Mouse (Mus musculus): ENCODE measurements around the gene Glt1d1. TPM values are rescaled to one million over a fixed set of nuclear protein-coding genes. Genes with fewer than 3 reads are reported as not detected.

Gene Glt1d1
- polyA plus RNA-seq, 1 experiment from 2014 or later: 0.04 TPM

DNA sequence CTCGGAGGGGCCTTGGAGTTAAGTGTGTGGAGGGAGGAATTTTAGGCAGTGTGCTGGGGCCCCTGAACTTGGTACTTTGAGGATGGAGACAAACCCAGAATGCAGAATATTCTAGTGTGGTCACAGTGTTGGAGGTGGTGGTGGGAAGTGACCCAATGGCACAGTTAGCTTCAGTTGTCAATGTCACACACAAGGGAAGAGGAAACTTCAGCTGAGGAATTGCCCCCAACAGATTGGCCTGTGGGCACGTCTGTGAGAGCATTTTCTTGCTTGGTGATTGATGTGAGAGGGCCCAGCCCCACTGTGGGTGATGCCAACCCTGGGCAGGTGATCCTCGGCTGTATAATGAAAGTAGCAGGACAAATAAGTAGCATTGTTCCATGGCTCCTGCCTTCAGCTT lies 13.2 kb upstream of the Glt1d1 start:
- Histone ChIP-seq H3K9me3 (replicated peaks; ENCODE audit: control insufficient read depth, low read length) (no peaks in the 10 kb centered on the region), H3K36me3 (ENCODE audit: control insufficient read depth, insufficient read depth, low read length) (no peaks in the 10 kb centered on the region), H3K4me1 (ENCODE audit: control insufficient read depth, insufficient read depth, low read length) (peaks cover 19% of the 10 kb centered on the region), H3K27me3 (ENCODE audit: control insufficient read depth, insufficient read depth, low read length) (no peaks in the 10 kb centered on the region), H3K4me3 (ENCODE audit: low read depth, low read length) (no peak overlapping the region), H3K27ac (ENCODE audit: low read depth, low read length) (no peak overlapping the region), H3K4me2 (no peak overlapping the region), H3K9ac (ENCODE audit: low read depth, low read length) (no peak overlapping the region)
- ATAC-seq (replicated peaks; ENCODE audit: insufficient number of reproducible peaks, low FRiP score, low TSS enrichment): no peak
- 70% methylated on average over 3 of the region's 3 CpGs for WGBS (ENCODE audit: insufficient replicate concordance)

DNA sequence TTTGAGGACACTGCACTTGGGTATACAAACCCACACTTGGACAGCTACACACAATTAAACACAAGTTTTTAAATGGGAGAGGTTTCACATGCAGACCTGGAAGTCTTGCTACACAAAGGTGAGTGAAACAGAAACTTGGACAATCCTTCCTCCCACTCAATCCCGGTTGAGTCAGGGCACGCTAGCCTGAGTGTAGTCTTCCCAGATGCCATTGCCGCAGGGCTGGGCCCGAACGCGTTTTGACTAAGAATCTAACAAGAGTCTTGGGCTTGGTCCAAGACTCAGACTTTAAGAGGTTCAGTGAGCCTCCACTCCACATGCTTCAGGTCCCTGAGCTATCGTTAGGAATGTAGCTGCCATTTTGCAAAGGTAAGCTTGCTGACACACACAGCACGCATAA lies 11.7 kb upstream of the Glt1d1 start:
- Histone ChIP-seq H3K27ac (ENCODE audit: low read depth, low read length) (no peak overlapping the region), H3K4me3 (ENCODE audit: low read depth, low read length) (no peak overlapping the region), H3K36me3 (ENCODE audit: control insufficient read depth, insufficient read depth, low read length) (no peaks in the 10 kb centered on the region), H3K4me1 (ENCODE audit: control insufficient read depth, insufficient read depth, low read length) (peaks cover 11% of the 10 kb centered on the region), H3K9ac (ENCODE audit: low read depth, low read length) (no peak overlapping the region), H3K27me3 (ENCODE audit: control insufficient read depth, insufficient read depth, low read length) (no peaks in the 10 kb centered on the region), H3K9me3 (replicated peaks; ENCODE audit: control insufficient read depth, low read length) (no peaks in the 10 kb centered on the region), H3K4me2 (no peak overlapping the region)
- no peak for ATAC-seq (replicated peaks; ENCODE audit: insufficient number of reproducible peaks, low FRiP score, low TSS enrichment)
- 76% methylated on average over 8 of the region's 8 CpGs for WGBS (ENCODE audit: insufficient replicate concordance)

DNA sequence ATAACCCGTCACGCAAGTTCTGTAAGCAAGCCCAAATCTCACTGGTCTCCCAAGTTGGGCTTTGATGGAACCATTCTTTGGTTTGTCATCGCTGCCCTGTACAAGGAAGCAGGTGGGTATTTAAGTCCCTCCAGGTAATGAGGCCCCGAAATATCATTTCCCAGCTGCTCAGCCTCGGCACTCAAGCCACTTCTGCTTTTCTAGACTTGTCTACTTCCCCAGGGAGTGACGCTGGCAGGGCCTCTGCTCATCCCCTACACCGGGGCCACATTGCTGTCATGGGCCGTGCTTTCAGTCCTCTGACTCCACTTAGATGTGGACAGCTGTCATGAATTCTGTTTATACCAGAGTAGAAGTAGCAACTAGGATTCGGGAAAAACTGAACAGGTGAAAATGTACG lies 11.0 kb upstream of the Glt1d1 start:
- 69% methylated on average over 10 of the region's 10 CpGs for WGBS (ENCODE audit: insufficient replicate concordance)
- H3K4me1 ChIP-seq (ENCODE audit: control insufficient read depth, insufficient read depth, low read length): peaks cover 4% of the 10 kb centered on the region
- no peak for ATAC-seq (replicated peaks; ENCODE audit: insufficient number of reproducible peaks, low FRiP score, low TSS enrichment)

DNA sequence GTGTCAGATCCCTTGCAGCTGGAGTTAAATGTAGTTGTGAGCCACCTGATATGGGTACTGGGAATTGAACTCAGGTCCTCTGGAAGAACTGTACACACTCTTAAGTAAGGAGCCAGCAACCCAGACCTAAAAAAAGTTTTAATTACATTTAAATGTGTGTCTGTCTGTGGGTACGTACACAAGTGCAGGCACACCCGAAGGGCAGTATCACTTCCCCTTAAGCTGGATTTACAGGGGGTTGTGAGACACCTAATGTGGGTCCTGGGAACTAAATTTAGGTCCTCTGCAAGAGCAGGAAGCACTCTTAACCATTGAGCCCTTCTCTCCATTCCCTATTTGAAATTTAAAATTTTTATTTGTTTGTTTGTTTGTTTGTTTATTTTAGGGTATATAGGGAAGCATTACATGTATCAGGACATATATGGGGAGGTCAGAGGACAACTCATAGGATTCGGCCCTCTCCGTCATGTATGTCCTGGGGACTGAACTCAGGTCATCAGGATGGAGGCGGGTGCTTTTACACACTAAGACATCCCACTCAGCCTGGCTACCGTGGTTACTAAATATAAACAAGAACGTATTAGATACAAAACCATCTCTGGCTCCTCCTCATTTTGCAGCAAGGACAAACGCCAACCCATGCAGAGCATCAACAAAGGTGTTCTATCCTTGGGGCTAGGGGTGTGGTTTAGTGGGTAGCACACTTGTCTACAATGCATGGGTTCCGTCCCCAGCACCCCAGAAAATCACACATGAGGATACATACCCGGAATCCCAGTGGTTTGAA lies 7.4 kb upstream of the Glt1d1 start:
- no peaks in the 10 kb centered on the region for H3K36me3 ChIP-seq (ENCODE audit: control insufficient read depth, insufficient read depth, low read length)
- ATAC-seq (replicated peaks; ENCODE audit: insufficient number of reproducible peaks, low FRiP score, low TSS enrichment): no peak
- H3K27ac ChIP-seq (ENCODE audit: low read depth, low read length): no peak overlapping the region
- no peaks in the 10 kb centered on the region for H3K4me1 ChIP-seq (ENCODE audit: control insufficient read depth, insufficient read depth, low read length)
- H3K9me3 ChIP-seq (replicated peaks; ENCODE audit: control insufficient read depth, low read length): no peaks in the 10 kb centered on the region
- H3K27me3 ChIP-seq (ENCODE audit: control insufficient read depth, insufficient read depth, low read length): no peaks in the 10 kb centered on the region
- H3K4me2 ChIP-seq: no peak overlapping the region
- H3K9ac ChIP-seq (ENCODE audit: low read depth, low read length): no peak overlapping the region
- H3K4me3 ChIP-seq (ENCODE audit: low read depth, low read length): no peak overlapping the region
- 71% methylated on average over 10 of the region's 10 CpGs for WGBS (ENCODE audit: insufficient replicate concordance)

More for the DNA sequence above, 11.0 kb upstream of the Glt1d1 start:
- H3K36me3 ChIP-seq (ENCODE audit: control insufficient read depth, insufficient read depth, low read length): no peaks in the 10 kb centered on the region
- H3K4me2 ChIP-seq: no peak overlapping the region
- H3K4me3 ChIP-seq (ENCODE audit: low read depth, low read length): no peak overlapping the region
- no peak overlapping the region for H3K27ac ChIP-seq (ENCODE audit: low read depth, low read length)
- H3K27me3 ChIP-seq (ENCODE audit: control insufficient read depth, insufficient read depth, low read length): no peaks in the 10 kb centered on the region
- no peak overlapping the region for H3K9ac ChIP-seq (ENCODE audit: low read depth, low read length)
- H3K9me3 ChIP-seq (replicated peaks; ENCODE audit: control insufficient read depth, low read length): no peaks in the 10 kb centered on the region

DNA sequence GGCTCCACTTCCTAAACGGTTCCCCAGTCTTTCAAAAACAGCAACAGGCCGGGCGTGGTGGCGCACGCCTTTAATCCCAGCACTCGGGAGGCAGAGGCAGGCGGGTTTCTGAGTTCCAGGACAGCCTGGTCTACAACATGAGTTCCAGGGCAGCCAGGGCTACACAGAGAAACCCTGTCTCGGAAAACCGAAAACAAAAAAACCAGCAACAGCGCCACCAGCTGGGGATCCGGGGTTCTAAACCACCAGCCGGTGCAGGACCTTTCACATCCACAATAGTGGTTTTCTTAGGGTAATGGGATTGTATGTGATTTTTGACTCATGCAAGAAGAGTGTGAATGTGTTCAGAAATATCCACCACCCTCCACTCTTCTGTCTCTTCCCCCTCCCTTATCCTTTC lies 4.8 kb upstream of the Glt1d1 start:
- H3K4me2 ChIP-seq: no peak overlapping the region
- peaks cover 3% of the 10 kb centered on the region; the same call in 1 of the 2 replicates for H3K4me1 ChIP-seq (ENCODE audit: control insufficient read depth, insufficient read depth, low read length)
- ATAC-seq (replicated peaks; ENCODE audit: insufficient number of reproducible peaks, low FRiP score, low TSS enrichment): no peak
- H3K9ac ChIP-seq (ENCODE audit: low read depth, low read length): no peak overlapping the region
- H3K9me3 ChIP-seq (replicated peaks; ENCODE audit: control insufficient read depth, low read length): no peaks in the 10 kb centered on the region
- no peaks in the 10 kb centered on the region for H3K36me3 ChIP-seq (ENCODE audit: control insufficient read depth, insufficient read depth, low read length)
- WGBS (ENCODE audit: insufficient replicate concordance): 81% methylated on average over 12 of the region's 12 CpGs
- H3K4me3 ChIP-seq (ENCODE audit: low read depth, low read length): no peak overlapping the region
- no peak overlapping the region for H3K27ac ChIP-seq (ENCODE audit: low read depth, low read length)
- peaks cover 16% of the 10 kb centered on the region for H3K27me3 ChIP-seq (ENCODE audit: control insufficient read depth, insufficient read depth, low read length)

DNA sequence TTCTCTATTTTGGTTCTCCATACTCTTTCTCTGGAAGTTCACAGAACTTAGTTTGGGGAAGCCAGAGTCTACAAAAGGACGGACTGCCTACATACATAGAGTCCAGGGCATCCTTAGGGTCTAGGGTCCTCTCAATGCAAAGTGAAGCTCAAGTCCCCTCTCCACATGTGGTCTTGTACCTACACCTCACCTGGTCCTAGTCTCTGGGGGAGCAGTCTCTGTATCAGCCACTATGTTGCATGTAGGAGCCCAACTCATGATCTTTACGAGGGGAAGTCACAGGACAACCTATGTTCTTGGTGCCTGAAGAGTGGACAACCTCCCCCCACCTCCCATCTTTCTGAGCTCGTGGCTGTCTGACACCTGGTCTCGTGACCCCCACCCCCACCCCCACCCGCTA lies 391 bp upstream of the Glt1d1 start:
- Histone ChIP-seq H3K4me3 (ENCODE audit: low read depth, low read length) (peak overlapping the region; percentile 48; the same call in 1 of the 2 replicates), H3K9me3 (replicated peaks; ENCODE audit: control insufficient read depth, low read length) (no peaks in the 10 kb centered on the region), H3K9ac (ENCODE audit: low read depth, low read length) (no peak overlapping the region), H3K36me3 (ENCODE audit: control insufficient read depth, insufficient read depth, low read length) (no peaks in the 10 kb centered on the region), H3K4me1 (ENCODE audit: control insufficient read depth, insufficient read depth, low read length) (peaks cover 6% of the 10 kb centered on the region; the same call in 1 of the 2 replicates), H3K27ac (ENCODE audit: low read depth, low read length) (no peak overlapping the region), H3K27me3 (ENCODE audit: control insufficient read depth, insufficient read depth, low read length) (peaks cover 30% of the 10 kb centered on the region), H3K4me2 (peak overlapping the region; percentile 88)
- ATAC-seq (replicated peaks; ENCODE audit: insufficient number of reproducible peaks, low FRiP score, low TSS enrichment): no peak
- WGBS (ENCODE audit: insufficient replicate concordance): 6% methylated on average over 5 of the region's 5 CpGs

DNA sequence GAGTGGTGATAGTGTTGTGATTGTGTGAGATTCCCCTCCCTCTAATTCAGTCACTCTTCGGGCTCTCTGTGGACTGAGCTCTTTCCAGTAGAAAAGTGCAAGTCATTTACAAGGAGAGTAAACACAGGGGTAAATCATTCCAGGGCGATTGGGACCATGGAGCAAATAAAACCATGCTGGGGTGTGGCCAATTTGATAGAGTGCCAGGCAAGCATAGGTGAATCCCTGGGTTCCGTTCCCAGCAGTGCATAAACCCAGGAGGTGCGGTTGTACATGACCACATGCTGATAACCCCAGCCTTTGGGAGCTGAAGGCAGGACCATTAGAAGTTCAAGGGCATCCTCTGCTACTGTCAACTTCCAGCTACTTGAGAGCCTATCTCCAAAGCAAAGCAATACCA lies 1.1 kb downstream of the Glt1d1 start:
- Histone ChIP-seq H3K36me3 (ENCODE audit: control insufficient read depth, insufficient read depth, low read length) (no peaks in the 10 kb centered on the region), H3K27me3 (ENCODE audit: control insufficient read depth, insufficient read depth, low read length) (peaks cover 30% of the 10 kb centered on the region), H3K4me1 (ENCODE audit: control insufficient read depth, insufficient read depth, low read length) (peaks cover 6% of the 10 kb centered on the region; the same call in 1 of the 2 replicates), H3K4me2 (peak overlapping the region; percentile 88), H3K9ac (ENCODE audit: low read depth, low read length) (no peak overlapping the region), H3K27ac (ENCODE audit: low read depth, low read length) (no peak overlapping the region), H3K4me3 (ENCODE audit: low read depth, low read length) (no peak overlapping the region), H3K9me3 (replicated peaks; ENCODE audit: control insufficient read depth, low read length) (no peaks in the 10 kb centered on the region)
- 24% methylated on average over 4 of the region's 4 CpGs for WGBS (ENCODE audit: insufficient replicate concordance)
- no peak for ATAC-seq (replicated peaks; ENCODE audit: insufficient number of reproducible peaks, low FRiP score, low TSS enrichment)

DNA sequence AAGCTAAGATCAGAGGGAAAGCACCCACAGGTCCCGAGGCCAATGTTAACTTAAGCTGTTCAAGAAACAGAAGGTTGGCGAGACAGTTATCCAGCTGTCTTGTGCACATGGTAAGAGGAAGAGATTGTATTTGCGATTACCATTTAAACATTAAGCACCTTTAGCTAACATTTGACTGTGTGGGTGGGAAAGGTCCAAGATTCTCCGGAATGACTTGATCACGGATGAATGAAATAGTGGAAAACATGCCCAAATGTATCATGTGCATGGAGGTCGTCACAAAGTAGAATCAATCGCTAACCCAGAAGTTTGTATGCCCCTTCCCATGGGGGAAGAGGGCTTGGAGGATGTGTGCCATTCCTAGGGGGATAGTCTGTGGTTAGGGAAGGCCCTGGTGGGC lies 1.6 kb downstream of the Glt1d1 start:
- ATAC-seq (replicated peaks; ENCODE audit: insufficient number of reproducible peaks, low FRiP score, low TSS enrichment): no peak
- Histone ChIP-seq H3K27me3 (ENCODE audit: control insufficient read depth, insufficient read depth, low read length) (peaks cover 30% of the 10 kb centered on the region), H3K4me1 (ENCODE audit: control insufficient read depth, insufficient read depth, low read length) (peaks cover 6% of the 10 kb centered on the region; the same call in 1 of the 2 replicates), H3K9ac (ENCODE audit: low read depth, low read length) (no peak overlapping the region), H3K9me3 (replicated peaks; ENCODE audit: control insufficient read depth, low read length) (no peaks in the 10 kb centered on the region), H3K4me3 (ENCODE audit: low read depth, low read length) (no peak overlapping the region), H3K27ac (ENCODE audit: low read depth, low read length) (no peak overlapping the region), H3K4me2 (no peak overlapping the region), H3K36me3 (ENCODE audit: control insufficient read depth, insufficient read depth, low read length) (no peaks in the 10 kb centered on the region)
- WGBS (ENCODE audit: insufficient replicate concordance): 79% methylated on average over 7 of the region's 7 CpGs

DNA sequence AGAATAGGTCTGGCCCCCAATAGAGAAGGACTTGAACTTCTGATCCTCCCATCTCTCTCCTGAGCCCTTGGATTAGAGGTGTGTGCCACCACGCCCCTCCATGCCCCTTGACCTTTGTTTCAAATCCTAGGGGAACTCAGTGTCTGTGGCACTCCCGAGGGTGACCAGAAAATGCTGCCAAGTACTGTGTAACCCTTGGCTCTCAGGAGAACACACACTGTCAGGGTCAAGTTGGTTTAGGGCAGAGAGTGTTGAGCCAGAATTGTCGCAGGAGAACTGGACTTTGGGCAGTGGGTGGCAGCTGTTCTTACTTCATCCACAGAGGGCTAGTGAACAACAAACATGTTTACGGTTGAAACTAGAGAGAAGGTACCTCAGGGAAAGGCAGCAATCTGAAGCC lies 5.6 kb downstream of the Glt1d1 start:
- Histone ChIP-seq H3K9me3 (replicated peaks; ENCODE audit: control insufficient read depth, low read length) (peaks cover 3% of the 10 kb centered on the region; the same call in 1 of the 2 replicates), H3K4me1 (ENCODE audit: control insufficient read depth, insufficient read depth, low read length) (no peaks in the 10 kb centered on the region), H3K27ac (ENCODE audit: low read depth, low read length) (no peak overlapping the region), H3K4me2 (no peak overlapping the region), H3K27me3 (ENCODE audit: control insufficient read depth, insufficient read depth, low read length) (peaks cover 10% of the 10 kb centered on the region), H3K9ac (ENCODE audit: low read depth, low read length) (no peak overlapping the region), H3K4me3 (ENCODE audit: low read depth, low read length) (no peak overlapping the region), H3K36me3 (ENCODE audit: control insufficient read depth, insufficient read depth, low read length) (no peaks in the 10 kb centered on the region)
- 73% methylated on average over 4 of the region's 4 CpGs for WGBS (ENCODE audit: insufficient replicate concordance)
- ATAC-seq (replicated peaks; ENCODE audit: insufficient number of reproducible peaks, low FRiP score, low TSS enrichment): no peak

Measured in heart, embryonic 11.5 days (tissue).